Mouse (Mus musculus) central nervous system, embryonic 18 days (tissue): ENCODE measurements around the gene Gm9513. TPM values are rescaled to one million over a fixed set of nuclear protein-coding genes. Genes with fewer than 3 reads are reported as not detected.

ENCODE experiments used
- polyA plus RNA-seq: library from polyadenylated mRNA; depleted of rRNA; stranded (reverse); fragments of >200 nt; gene quantifications from 2 replicates; pipeline ENCODE4 v1.2.3, GENCODE M21; 2012; rRNA removed

The Gm9513 gene
- polyA plus RNA-seq = not detected in 2 replicates

DNA sequence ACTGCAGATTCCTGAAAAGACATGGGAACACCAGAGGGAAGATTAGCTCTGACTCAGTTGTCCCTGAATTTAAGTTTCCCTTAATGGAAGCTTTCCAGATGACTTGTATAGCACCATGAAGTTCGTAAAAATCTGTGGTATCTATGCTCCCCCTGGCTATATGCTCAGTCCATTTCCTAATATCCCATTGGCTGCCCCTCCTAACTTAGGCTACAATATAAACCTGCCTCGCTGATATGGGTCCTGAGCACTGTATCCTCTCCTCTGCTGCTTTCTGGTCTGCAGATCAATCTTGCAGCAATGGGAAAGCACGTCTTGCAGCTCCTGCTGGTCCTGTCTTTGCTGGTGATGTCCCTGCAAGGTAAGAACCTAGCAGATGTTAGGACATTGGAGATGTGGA is at the start of gene Gm9513:
Gene Gm9513, plus strand, starts transcription at position 301 of the 400 bp plus-strand sequence.

DNA sequence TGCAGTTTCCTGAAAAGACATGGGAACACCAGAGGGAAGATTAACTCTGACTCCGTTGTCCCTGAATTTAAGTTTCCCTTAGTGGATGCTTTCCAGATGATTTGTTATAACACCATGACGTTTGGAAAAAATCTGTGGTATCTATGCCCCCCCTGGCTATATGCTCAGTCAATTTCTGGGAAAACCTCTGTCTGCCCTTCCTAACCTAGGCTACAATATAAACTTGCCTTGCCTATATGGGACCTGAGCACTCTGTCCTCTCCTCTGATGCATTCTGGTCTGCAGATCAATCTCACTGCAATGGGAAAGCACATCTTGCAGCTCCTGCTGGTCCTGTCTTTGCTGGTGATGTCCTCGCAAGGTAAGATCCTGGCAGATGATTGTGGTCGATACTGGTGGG is 43.9 kb upstream of the Gm9513 start, which contains the start of gene Gm7257:
Gene Gm7257, plus strand, starts transcription at position 301 of the 400 bp plus-strand sequence.

Other genes starting within 250 kb of the Gm9513 start
- not detected in 2 replicates for gene Gm7257, start 43.8 kb upstream of the Gm9513 start, polyA plus RNA-seq
- gene Gm5615, start 66.3 kb downstream of the Gm9513 start, polyA plus RNA-seq = not detected in 2 replicates
- gene Gm17689, start 107.0 kb downstream of the Gm9513 start, polyA plus RNA-seq = not detected in 2 replicates
- not detected in 2 replicates for gene A630095E13Rik, start 167.7 kb downstream of the Gm9513 start, polyA plus RNA-seq
- gene Acrv1, start 217.6 kb downstream of the Gm9513 start, polyA plus RNA-seq = not detected in 2 replicates